Mouse (Mus musculus) right cerebral cortex, adult 18-20 months (tissue): Measurements from ENCODE around the gene Nrp1.

Experiments
- DNase-seq: peaks from one replicate; pipeline ENCODE4 v3.0.0; 2022; ENCODE audit warnings: mixed read lengths

The Nrp1 gene

DNA sequence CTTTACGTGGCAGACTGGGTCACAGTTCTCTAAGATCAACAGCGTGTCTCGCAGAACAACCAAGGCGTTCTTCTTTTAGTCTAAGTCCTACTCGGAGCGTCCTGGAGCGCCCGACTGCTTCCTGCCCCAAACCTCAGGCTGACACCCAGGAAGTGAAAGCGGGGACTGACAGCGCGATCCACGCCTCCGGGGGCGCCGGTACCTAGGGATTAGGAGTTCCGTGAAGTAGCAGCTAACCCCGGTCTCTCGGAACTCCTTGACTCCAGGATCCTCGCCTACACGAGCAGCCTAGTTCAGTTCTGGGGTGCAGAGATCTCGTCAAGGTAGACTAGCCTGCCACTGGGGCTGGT is at the start of gene Nrp1:
Gene Nrp1, plus strand, starts transcription at position 199 of the 350 bp plus-strand sequence.
- peak; percentile 46 for DNase-seq

DNA sequence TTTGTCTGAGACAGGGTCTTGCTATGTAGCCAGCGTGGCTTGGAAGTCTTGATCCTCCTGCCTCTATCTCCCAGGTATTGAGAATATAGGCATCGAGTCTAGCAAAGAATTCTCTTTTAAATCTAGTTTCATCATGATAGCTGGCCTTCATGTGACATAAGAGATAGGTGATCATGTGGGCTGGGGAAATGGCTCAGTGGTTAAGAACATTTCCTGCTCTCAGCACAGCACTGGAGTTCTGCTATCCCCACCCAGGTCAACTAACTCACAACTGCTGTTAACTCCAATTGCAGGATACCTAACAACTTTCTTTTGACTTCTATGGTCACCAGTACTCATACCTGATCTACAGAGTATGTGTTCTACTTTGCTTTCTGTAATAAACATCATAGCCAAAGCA is 37.6 kb upstream of the Nrp1 start:
- DNase-seq: no peak

DNA sequence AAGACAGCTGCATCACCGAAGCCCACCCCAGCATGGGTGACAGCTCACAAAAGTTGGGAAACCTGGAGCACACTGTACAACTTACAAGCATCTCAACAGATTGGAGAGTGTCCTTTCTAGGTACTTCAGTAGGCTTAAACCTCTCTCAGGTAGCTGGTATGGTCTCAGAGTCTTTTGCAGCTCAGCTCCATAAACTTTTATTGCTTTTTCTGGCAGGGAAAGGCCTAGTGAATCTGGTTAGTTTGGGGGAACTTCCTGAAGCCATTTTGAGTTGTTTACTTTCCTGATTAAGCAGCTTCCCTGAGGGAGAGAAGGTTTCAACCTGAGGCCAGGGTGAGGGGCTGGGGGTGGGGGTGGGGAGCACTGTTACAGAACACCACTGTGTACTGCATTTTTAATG is 31.1 kb upstream of the Nrp1 start:
- DNase-seq: no peak

- DNase-seq: no peak
These were observed 30.5 kb upstream of the Nrp1 start for GRCm38 (mm10) chr8:128327922-128328321.

GRCm38 (mm10) chr8:128329502-128329901 is 28.9 kb upstream of the Nrp1 start:
- DNase-seq: no peak

GRCm38 (mm10) chr8:128335976-128336375 is 22.4 kb upstream of the Nrp1 start:
- peak; percentile 40 for DNase-seq

- no peak for DNase-seq
These were observed 19.5 kb upstream of the Nrp1 start for GRCm38 (mm10) chr8:128338951-128339350.

- no peak for DNase-seq
These were observed 18.9 kb upstream of the Nrp1 start for GRCm38 (mm10) chr8:128339521-128339920.

- DNase-seq: no peak
These were observed 8.0 kb upstream of the Nrp1 start for GRCm38 (mm10) chr8:128350405-128350804.

- DNase-seq: no peak
These were observed 7.2 kb upstream of the Nrp1 start for GRCm38 (mm10) chr8:128351211-128351610.

DNA sequence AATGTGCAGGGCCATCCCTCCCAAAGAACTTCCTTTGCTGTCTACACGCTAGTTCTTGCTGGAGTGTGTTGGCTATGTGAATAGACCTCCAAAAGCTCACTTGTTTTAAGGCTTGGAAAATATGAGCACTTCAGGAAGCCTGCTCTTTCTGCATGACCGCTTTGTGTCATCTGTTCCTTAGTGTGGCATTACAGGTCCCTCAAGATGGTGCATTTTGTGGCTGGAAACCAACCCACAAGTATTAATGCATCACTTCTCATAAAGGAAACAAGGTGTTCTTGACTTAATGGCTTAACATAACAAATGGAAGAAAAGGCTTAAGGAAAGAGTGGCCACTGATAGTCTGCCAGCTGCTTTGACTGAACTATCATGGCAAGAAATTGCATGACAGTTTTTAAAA is 5.6 kb upstream of the Nrp1 start:
- no peak for DNase-seq

- no peak for DNase-seq
These were observed 4.4 kb upstream of the Nrp1 start for GRCm38 (mm10) chr8:128353999-128354398.

- DNase-seq: no peak
These were observed 3.3 kb upstream of the Nrp1 start for GRCm38 (mm10) chr8:128355091-128355490.

GRCm38 (mm10) chr8:128356170-128356569 is 2.2 kb upstream of the Nrp1 start:
- DNase-seq: no peak

- peak; percentile 42 for DNase-seq
These were observed 1.4 kb upstream of the Nrp1 start for GRCm38 (mm10) chr8:128356796-128357539.

- DNase-seq: peak; percentile 59
These were observed 631 bp upstream of the Nrp1 start for GRCm38 (mm10) chr8:128357540-128358405.

DNA sequence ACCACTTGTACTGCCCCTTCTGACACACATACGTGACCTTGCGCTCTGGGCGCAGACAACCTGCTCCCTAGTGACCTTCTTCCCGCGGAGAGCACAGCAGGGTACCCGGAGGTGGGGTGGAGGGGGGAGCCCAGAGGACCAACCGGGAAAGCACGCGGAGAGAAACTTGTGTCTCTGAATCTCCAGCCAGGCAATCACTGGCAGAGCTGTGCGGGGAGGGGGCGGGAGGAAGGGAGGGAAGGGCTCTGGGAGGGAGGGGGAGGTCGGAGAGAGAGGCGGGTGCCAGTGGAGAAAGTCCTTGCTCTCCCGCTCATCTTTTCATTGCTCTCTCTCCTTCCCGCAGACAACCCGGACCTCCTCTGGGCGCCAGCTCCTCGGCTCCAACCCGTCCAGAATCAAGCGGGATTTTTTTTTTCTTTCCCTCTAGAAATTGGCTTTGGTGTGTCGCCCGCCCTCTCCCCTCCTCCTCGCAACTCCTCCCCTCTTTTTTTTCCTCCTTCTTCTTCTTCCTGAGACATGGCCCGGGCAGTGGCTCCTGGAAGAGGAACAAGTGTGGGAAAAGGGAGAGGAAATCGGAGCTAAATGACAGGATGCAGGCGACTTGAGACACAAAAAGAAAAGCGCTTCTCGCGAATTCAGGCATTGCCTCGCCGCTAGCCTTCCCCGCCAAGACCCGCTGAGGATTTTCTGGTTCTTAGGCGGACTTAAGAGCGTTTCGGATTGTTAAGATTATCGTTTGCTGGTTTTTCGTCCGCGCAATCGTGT is 534 bp downstream of the Nrp1 start:
- peak; percentile 65 for DNase-seq

GRCm38 (mm10) chr8:128359521-128360318 is 1.3 kb downstream of the Nrp1 start:
- no peak for DNase-seq

GRCm38 (mm10) chr8:128361343-128361870 is 3.0 kb downstream of the Nrp1 start:
- DNase-seq: no peak

GRCm38 (mm10) chr8:128362940-128363595 is 4.7 kb downstream of the Nrp1 start:
- DNase-seq: peak; percentile 83

GRCm38 (mm10) chr8:128370496-128370895 is 12.1 kb downstream of the Nrp1 start:
- no peak for DNase-seq

GRCm38 (mm10) chr8:128371026-128371425 is 12.6 kb downstream of the Nrp1 start:
- DNase-seq: no peak
